Mouse (Mus musculus) embryonic facial prominence, embryonic 12.5 days (tissue): ENCODE results near the gene Ccdc42. TPM values are rescaled to one million over a fixed set of nuclear protein-coding genes. Genes with fewer than 3 reads are reported as not detected.

ENCODE experiments used
- ATAC-seq: fragments of 200-750 bp; cut with Nextera tagmentation; 2 replicates; pipeline ENCODE4 v1.8.0; 2017; ENCODE audit not compliant: insufficient number of reproducible peaks, insufficient read depth, low FRiP score, low TSS enrichment
- H3K27ac ChIP-seq: fragments of 300-500 bp; sonication (generic); 2 replicates; pipeline ENCODE4 v1.5.1; 2016; ENCODE audit warnings: mild to moderate bottlenecking
- H3K27me3 ChIP-seq: fragments of 300-500 bp; sonication (generic); 2 replicates; pipeline ENCODE4 v1.6.1; 2016; ENCODE audit warnings: mild to moderate bottlenecking, moderate library complexity
- H3K36me3 ChIP-seq: fragments of 300-500 bp; sonication (generic); 2 replicates; pipeline ENCODE4 v1.6.1; 2016; ENCODE audit warnings: mild to moderate bottlenecking
- H3K4me1 ChIP-seq: fragments of 300-500 bp; sonication (generic); 2 replicates; pipeline ENCODE4 v1.6.1; 2016
- H3K4me2 ChIP-seq: fragments of 300-500 bp; sonication (generic); replicated peaks from 2 replicates; pipeline ENCODE4 v1.6.1; 2016; ENCODE audit warnings: mild to moderate bottlenecking, moderate library complexity
- H3K4me3 ChIP-seq: fragments of 300-500 bp; sonication (generic); 2 replicates; pipeline ENCODE4 v1.5.1; 2016; ENCODE audit warnings: mild to moderate bottlenecking
- H3K9ac ChIP-seq: fragments of 300-500 bp; sonication (generic); 2 replicates; pipeline ENCODE4 v1.6.1; 2016; ENCODE audit warnings: mild to moderate bottlenecking, moderate library complexity
- H3K9me3 ChIP-seq: fragments of 300-500 bp; sonication (generic); 2 replicates; pipeline ENCODE4 v1.6.1; 2016; ENCODE audit warnings: mild to moderate bottlenecking, moderate library complexity
- WGBS: fragments of 180-500 bp; shearing (Covaris S2); methylation state at CpG from one replicate; pipeline ENCODE4 v1.1.7; 2016; 5-methylcytosine and 5-hydroxymethylcytosine counted together
- polyA plus RNA-seq: library from polyadenylated mRNA; unstranded; fragments of >200 nt; fragmentation: Nextera tagmentation; extraction: Ambion mirVana; gene quantifications from 2 replicates; pipeline ENCODE4 v1.2.1, GENCODE M21; 2016

Gene Ccdc42
- polyA plus RNA-seq, 1 experiment from 2014 or later, result 0.40 TPM

DNA sequence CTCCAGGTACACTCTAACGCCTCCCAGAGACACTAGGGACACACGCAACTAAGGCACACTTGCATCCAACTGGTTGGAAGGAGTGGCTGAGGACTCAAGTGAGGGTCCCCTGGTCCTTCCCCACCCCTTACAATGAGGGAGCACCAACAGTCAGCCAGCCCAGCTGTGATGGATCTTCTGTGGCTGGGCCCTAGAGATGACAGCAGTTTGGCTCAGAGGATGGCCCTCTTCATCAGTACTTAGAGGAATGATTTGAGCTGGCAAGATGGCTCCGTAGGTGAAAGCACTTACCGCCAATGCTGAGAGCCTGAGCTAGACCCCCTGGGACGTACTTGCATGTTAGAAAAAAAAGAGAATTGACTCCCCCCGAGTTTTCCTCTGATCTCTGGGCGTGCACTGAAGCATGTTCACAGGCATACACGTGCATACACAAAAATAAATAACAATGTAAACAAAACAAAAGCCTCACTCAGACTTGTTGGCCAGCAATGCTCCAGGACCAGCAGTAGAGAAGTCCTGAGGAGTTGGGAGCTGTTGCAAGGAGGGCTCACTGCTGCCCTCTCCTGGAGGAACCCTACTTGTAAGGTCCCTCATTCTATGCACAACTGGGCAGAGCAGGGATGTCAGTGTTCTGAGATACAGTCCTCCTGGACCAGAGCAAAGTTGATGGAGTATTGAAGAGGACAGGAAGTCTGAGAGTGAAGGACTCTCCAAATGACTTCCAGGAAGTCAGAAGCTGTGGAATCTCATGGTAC is 2.4 kb downstream of the Ccdc42 start:
- H3K9ac ChIP-seq, result no peak overlapping the region
- H3K36me3 ChIP-seq, result no peaks in the 10 kb centered on the region
- H3K4me1 ChIP-seq, result peaks cover 9% of the 10 kb centered on the region; the same call in 1 of the 2 replicates
- H3K9me3 ChIP-seq, result no peaks in the 10 kb centered on the region
- H3K27me3 ChIP-seq, result no peaks in the 10 kb centered on the region
- H3K27ac ChIP-seq, result no peak overlapping the region
- ATAC-seq, result no peak
- WGBS, result 73% methylated on average over 8 of the region's 8 CpGs
- no peak overlapping the region for H3K4me2 ChIP-seq
- H3K4me3 ChIP-seq, result no peak overlapping the region

DNA sequence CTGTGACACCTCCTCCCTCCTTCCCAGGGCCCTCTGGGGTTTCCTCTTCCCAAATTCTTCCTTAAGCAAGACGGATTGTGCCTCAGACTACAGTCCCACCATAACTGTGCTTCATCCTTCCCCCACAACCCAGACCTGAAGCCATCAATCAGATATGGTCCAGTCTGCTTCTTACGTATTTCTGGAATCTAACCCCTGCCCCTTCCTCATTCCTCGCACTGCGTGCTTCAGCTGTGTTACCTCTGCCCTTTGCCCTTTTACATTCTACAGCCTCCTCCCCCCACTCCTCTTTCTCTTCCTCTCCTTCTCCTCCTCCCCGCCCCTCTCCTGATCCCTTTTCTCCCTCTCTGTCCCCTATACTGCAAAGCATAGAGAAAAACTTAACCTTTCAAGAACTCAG is 4.9 kb downstream of the Ccdc42 start:
- no peak overlapping the region for H3K4me3 ChIP-seq
- 10% methylated on average over 5 of the region's 5 CpGs for WGBS
- 0 out of 2 replicates have a peak overlapping the region, but pooled peaks have one; percentile 23 for H3K27ac ChIP-seq
- no peak for ATAC-seq
- H3K9me3 ChIP-seq, result no peaks in the 10 kb centered on the region
- H3K36me3 ChIP-seq, result no peaks in the 10 kb centered on the region
- no peak overlapping the region for H3K9ac ChIP-seq
- H3K4me1 ChIP-seq, result peaks cover 9% of the 10 kb centered on the region; the same call in 1 of the 2 replicates
- no peak overlapping the region for H3K4me2 ChIP-seq
- no peaks in the 10 kb centered on the region for H3K27me3 ChIP-seq

DNA sequence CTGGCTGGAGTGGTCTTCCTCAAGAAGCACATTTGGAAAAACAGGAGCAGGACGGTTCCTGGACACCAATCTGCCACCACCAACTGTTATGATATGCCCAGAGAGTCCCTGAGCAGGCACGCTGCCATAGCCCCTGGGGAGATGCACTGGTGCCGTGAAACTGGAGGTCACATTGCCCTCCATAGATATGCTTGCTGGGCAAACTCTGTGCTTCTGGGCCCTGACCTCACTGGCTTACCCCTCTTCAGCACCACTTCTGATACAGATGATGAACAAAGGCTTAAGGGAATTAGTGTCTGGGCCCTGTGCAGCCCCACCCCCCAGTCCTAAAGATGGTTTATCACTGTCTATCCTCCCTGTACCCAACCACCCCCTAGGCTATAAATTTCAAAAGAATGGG is 6.4 kb downstream of the Ccdc42 start:
- no peak for ATAC-seq

DNA sequence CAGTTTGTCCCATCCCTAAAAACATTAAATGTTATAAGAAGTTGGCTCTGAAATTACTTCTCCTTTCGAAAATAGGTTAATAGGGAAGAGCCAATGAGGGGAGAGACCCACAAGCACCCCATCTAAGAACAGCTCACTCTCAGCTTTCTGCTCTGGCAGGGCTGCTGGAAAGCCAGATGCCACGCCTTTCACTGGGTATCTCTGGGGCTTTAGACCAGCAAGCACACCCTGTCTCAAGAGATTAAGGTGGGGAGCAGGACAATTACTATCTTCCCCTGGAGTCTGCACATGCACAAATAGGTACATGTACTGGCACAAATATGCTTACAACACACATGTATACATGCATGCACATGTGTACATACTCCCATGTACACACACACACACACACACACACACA is 11.1 kb downstream of the Ccdc42 start:
- Histone ChIP-seq H3K27ac (no peak overlapping the region), H3K9ac (no peak overlapping the region), H3K9me3 (no peaks in the 10 kb centered on the region), H3K4me3 (no peak overlapping the region), H3K4me1 (peaks cover 33% of the 10 kb centered on the region), H3K4me2 (no peak overlapping the region), H3K27me3 (no peaks in the 10 kb centered on the region), H3K36me3 (no peaks in the 10 kb centered on the region)
- WGBS, result 86% methylated on average over 2 of the region's 2 CpGs
- ATAC-seq, result no peak

More for the DNA sequence above, 6.4 kb downstream of the Ccdc42 start:
- Histone ChIP-seq H3K4me2 (no peak overlapping the region), H3K27me3 (no peaks in the 10 kb centered on the region), H3K9me3 (no peaks in the 10 kb centered on the region), H3K27ac (no peak overlapping the region), H3K9ac (no peak overlapping the region), H3K4me3 (no peak overlapping the region), H3K4me1 (peaks cover 9% of the 10 kb centered on the region; the same call in 1 of the 2 replicates), H3K36me3 (no peaks in the 10 kb centered on the region)
- 54% methylated on average over 3 of the region's 3 CpGs for WGBS

DNA sequence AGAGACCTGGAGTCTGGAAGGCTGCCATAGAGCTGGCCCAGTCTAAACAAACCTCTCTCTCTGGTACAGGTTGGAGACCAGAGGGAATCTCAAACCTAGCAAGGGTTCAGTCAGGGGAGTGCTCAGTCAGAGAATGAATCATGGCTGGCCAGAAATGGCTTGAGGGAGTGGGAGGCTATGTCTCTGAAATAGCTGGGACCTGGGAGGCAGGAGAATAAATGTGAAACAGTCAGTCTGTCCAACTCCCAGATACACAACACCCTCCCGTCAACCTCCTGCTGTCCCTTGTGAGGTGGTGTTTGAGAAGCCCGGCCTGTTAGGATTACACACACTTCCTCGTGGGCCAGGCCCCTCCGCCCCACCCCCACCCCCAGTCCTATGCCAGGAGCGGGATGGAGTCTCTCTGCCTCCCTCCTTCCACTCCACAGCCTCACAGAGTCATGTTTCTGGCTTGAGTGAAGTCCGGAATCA is 13.8 kb downstream of the Ccdc42 start:
- Histone ChIP-seq H3K9me3 (no peaks in the 10 kb centered on the region), H3K9ac (no peak overlapping the region), H3K4me1 (peaks cover 34% of the 10 kb centered on the region), H3K4me2 (no peak overlapping the region), H3K4me3 (no peak overlapping the region), H3K27ac (peak overlapping the region; percentile 86), H3K27me3 (no peaks in the 10 kb centered on the region), H3K36me3 (no peaks in the 10 kb centered on the region)
- ATAC-seq, result 0 out of 2 replicates have a peak, but pooled peaks have one; percentile 50
- WGBS, result 12% methylated on average over 6 of the region's 6 CpGs

DNA sequence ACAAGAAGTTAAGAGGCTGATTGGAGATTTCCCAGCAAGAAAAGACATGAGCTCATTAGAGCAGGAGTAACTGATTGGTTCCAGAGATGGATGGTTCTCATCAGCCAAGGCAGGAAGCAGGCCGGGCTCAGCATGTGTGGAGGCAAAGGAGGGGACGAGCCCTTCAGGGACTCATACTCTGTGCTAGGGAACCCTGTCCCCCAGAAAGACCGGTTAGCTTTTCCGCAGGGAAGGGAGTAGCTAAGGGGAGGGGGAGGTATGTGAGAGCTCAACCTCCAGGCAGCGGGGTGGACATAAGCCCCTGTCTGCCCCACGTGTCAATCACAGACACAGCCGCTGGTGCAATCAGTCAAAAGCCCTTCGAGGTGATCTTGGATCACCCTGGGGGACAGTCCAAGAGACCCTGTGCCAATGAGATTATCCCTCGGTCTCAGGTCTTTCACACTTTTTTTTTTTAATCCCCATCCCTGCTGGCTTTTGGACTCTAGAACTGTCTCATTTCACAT is 14.7 kb downstream of the Ccdc42 start:
- H3K36me3 ChIP-seq, result no peaks in the 10 kb centered on the region
- no peaks in the 10 kb centered on the region for H3K27me3 ChIP-seq
- H3K9me3 ChIP-seq, result no peaks in the 10 kb centered on the region
- peaks cover 34% of the 10 kb centered on the region for H3K4me1 ChIP-seq
- 0 out of 2 replicates have a peak, but pooled peaks have one; percentile 47 for ATAC-seq
- no peak overlapping the region for H3K4me3 ChIP-seq
- 5% methylated on average over 9 of the region's 9 CpGs for WGBS
- H3K27ac ChIP-seq, result peak overlapping the region; percentile 86
- no peak overlapping the region for H3K4me2 ChIP-seq
- no peak overlapping the region for H3K9ac ChIP-seq

DNA sequence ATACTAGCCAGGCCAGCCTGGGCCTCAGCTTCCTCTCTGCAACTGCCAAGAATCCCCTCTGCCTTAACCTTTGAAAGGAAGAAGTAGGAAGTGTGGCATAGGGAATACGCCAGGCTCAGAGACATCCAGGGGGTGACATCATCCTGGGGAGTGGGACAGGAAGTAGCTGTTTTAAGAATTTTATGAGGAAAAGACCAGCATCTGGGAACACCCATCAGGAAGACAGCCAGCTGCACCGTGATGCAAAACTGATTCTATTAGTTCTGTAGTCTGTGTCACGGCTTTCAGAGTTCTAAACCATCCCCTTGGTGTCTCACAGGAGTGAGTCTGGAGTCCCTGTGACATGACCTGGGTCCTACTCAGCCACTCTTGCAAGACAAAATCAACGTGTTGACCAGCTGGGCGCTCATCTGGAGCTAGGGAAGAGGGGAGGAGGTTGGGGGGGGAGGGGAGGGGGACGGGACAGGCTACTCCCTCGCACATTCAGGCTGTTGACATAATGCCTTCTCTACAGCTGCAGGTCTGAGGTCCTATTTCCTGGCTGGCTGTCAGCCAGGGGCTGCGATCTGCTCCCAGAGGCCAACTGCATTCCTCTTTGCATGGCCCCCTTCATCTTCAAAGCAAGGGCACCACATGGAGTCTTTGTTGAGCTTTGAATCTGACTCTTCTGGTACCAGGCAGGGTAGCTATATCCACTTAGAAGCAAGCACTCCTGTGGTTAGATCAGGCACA is 15.5 kb downstream of the Ccdc42 start:
- Histone ChIP-seq H3K9me3 (no peaks in the 10 kb centered on the region), H3K4me3 (no peak overlapping the region), H3K9ac (no peak overlapping the region), H3K4me2 (0 out of 2 replicates have a peak overlapping the region, but pooled peaks have one; percentile 2), H3K27me3 (no peaks in the 10 kb centered on the region), H3K36me3 (no peaks in the 10 kb centered on the region), H3K4me1 (peaks cover 34% of the 10 kb centered on the region), H3K27ac (peak overlapping the region; percentile 86)
- 0 out of 2 replicates have a peak, but pooled peaks have one; percentile 45 for ATAC-seq
- WGBS, result 6% methylated on average over 7 of the region's 8 CpGs

DNA sequence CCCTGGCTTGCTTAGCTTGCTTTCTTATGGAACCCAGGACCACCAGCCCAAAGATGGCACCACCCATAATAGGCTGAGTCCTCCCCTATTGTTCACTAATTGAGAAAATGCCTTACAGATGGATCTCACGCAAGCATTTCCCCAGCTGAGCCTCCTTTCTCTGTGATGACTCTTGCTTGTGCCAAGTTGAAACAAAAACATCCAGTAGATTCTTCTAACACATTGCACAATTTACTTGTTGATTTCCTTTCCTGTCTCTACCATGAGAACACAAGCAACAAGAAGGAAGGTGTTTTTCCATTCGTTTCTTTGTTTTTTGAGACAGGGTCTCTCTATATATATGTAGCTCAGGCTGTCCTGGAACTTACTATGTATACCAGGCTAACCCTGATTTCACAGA is 20.2 kb downstream of the Ccdc42 start:
- H3K27me3 ChIP-seq, result no peaks in the 10 kb centered on the region
- no peak overlapping the region for H3K27ac ChIP-seq
- H3K4me2 ChIP-seq, result no peak overlapping the region
- no peak overlapping the region for H3K9ac ChIP-seq
- H3K4me3 ChIP-seq, result no peak overlapping the region
- ATAC-seq, result no peak
- WGBS, result 69% methylated on average over 2 of the region's 2 CpGs
- H3K4me1 ChIP-seq, result peaks cover 18% of the 10 kb centered on the region
- H3K36me3 ChIP-seq, result no peaks in the 10 kb centered on the region
- H3K9me3 ChIP-seq, result no peaks in the 10 kb centered on the region

DNA sequence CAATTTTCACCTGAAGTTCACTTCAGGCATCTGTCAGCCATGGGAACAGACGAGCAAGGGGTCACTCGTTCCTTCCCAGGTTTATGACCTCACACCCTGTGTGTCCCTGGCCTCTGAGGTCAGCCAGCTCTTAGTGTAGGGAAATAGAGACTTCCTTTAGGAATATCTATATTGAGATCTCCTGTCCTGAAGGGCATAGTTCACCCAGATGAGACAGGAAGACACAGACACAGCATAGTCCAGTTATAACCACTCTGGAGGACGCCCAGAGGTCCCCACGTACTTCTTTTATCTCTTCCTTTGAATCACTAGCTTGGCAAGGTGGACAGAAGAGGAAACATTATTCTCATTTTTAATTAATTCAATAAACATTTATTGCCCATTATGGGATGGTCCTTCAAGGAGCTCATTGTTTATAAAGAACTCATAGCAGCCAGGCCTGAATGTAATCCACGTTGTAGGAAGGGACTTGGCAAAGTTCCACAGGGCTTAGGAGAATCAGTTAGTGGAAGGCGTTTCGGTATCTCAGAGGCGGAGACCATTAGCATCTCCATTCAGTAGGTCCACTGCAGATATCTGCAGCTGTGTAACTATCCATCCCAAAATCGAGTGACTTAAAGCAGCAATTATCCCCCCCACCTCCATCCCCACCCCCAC is 23.2 kb downstream of the Ccdc42 start:
- no peaks in the 10 kb centered on the region for H3K27me3 ChIP-seq
- WGBS, result 61% methylated on average over 9 of the region's 9 CpGs
- H3K9ac ChIP-seq, result no peak overlapping the region
- H3K27ac ChIP-seq, result no peak overlapping the region
- H3K4me2 ChIP-seq, result no peak overlapping the region
- H3K4me1 ChIP-seq, result peaks cover 16% of the 10 kb centered on the region; the same call in 1 of the 2 replicates
- no peak for ATAC-seq
- H3K4me3 ChIP-seq, result no peak overlapping the region
- H3K9me3 ChIP-seq, result no peaks in the 10 kb centered on the region
- H3K36me3 ChIP-seq, result no peaks in the 10 kb centered on the region

DNA sequence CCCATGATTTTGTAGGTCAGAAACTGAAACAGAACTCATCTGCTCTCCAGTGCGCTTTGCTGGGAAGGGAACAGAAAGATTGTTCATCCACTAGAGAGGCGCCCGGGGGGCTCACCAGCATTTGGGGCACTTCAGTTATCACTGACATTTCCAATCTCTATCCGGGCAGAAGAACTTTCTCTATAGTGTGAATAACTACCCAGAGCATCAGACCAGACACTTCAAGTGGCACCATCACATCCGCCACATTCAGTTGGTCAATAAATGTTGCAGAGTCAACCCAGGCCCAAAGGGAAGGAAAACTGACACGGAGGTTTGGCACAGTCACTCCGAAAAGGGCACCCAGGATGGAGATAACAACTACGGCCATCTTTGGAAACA is 23.7 kb downstream of the Ccdc42 start:
- Histone ChIP-seq H3K9ac (no peak overlapping the region), H3K36me3 (no peaks in the 10 kb centered on the region), H3K4me2 (no peak overlapping the region), H3K4me3 (no peak overlapping the region), H3K27me3 (no peaks in the 10 kb centered on the region), H3K4me1 (peaks cover 16% of the 10 kb centered on the region; the same call in 1 of the 2 replicates), H3K27ac (no peak overlapping the region), H3K9me3 (no peaks in the 10 kb centered on the region)
- WGBS, result 87% methylated on average over 8 of the region's 8 CpGs
- ATAC-seq, result no peak

DNA sequence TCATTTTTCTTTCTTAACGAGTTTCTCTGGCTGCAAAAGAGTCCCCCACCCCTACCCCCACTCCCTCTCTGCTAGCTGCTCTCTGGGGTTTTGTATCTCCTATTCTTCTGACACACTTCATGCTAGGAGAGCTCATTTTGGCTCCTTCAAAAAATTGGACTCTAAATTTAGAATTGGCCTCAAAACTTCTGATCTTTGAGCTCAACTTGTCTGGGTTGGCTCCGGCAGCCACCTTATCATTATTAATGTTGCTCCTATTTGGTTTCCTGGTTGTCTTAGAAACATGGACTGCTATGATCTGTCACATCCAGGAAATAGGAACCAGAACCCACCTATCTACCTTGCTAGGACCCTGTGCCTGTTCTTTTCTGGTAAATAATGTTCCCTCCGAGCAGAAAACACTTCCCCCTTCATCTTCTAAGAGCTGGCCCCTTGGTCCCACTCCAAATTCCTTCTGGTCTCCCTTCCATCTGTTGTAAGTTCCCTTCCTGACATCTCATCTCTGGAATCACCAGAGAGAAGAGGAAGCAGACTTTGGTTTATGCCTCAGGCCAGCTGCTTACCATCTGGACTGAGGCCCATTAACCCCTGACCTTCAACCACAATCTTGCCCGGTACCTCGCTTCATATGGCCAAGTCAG is 26.4 kb downstream of the Ccdc42 start:
- H3K27ac ChIP-seq, result no peak overlapping the region
- no peak overlapping the region for H3K9ac ChIP-seq

More for the DNA sequence above, 26.4 kb downstream of the Ccdc42 start:
- Histone ChIP-seq H3K4me2 (no peak overlapping the region), H3K4me3 (no peak overlapping the region), H3K36me3 (no peaks in the 10 kb centered on the region), H3K9me3 (no peaks in the 10 kb centered on the region), H3K4me1 (peaks cover 16% of the 10 kb centered on the region; the same call in 1 of the 2 replicates), H3K27me3 (no peaks in the 10 kb centered on the region)
- ATAC-seq, result no peak
- WGBS, result 23% methylated on average over 5 of the region's 5 CpGs
